Mouse (Mus musculus) v-Abl transformed pro-B cells (cell line): Measurements from ENCODE around the gene Grip1.

ENCODE experiments used
- in situ Hi-C, 2 experiments: fragments of 400-800 bp; cut with MboI; formaldehyde crosslinking; loops; one replicate each; pipeline ENCODE4 v1.15.1; 2025; ENCODE audit not compliant: unreplicated experiment in 2 of 2

Grip1 gene

DNA sequence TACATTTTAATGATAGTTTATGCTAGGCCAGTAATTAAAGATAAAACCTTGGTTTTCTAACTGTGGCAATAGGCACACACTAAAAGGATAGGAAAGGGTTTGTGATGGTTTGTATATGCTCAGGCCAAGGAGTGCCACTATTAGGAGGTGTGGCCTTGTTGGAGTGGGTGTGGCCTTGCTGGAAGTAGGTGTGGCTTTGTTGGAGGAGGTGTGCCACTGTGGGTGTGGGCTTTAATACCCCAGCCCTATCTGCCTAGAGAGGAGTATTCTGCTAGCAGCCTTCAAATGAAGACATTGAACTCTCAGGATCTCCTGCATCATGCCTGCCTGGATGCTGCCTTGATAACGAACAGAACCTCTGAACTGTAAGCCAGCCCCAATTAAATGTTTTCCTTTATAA is 647.2 kb downstream of the Grip1 start:
- in situ Hi-C loops: loop anchor here in 1 of 2 experiments (25.0 kb wide), 2 partner anchors 864 to 1939 kb away; partner anchors contain the start of gene Cand1

DNA sequence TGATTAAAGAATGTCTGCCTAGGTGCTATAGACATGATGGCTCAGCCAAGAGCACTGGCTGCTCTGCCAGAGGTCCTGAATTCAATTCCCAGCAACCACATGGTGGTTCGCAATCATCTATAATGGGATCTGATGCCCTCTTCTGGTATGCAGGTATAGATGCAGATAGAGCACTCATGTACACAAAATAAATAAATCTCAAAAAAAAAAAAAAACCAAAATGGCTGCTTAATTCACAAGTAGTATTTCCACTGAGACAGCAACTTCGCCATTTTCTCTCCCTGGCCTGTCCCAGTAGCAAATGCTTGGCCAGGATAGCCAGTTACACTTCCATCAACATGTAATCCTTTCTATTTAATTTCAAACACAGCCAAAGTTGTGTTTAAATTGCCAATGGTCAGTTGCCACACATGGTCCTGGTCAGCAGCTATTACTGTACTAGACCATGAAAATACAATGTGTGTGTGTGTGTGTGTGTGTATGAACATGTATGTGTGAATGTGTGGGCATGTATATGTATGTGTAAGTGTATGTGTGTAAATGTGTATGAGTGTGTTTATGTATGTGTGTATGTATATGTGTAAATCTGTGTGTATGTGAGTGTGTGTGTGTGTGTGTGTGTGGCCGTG is 658.2 kb downstream of the Grip1 start:
- in situ Hi-C loops: loop anchor here in 1 of 2 experiments (25.0 kb wide), 2 partner anchors 875 to 1950 kb away; partner anchors contain the start of gene Cand1

DNA sequence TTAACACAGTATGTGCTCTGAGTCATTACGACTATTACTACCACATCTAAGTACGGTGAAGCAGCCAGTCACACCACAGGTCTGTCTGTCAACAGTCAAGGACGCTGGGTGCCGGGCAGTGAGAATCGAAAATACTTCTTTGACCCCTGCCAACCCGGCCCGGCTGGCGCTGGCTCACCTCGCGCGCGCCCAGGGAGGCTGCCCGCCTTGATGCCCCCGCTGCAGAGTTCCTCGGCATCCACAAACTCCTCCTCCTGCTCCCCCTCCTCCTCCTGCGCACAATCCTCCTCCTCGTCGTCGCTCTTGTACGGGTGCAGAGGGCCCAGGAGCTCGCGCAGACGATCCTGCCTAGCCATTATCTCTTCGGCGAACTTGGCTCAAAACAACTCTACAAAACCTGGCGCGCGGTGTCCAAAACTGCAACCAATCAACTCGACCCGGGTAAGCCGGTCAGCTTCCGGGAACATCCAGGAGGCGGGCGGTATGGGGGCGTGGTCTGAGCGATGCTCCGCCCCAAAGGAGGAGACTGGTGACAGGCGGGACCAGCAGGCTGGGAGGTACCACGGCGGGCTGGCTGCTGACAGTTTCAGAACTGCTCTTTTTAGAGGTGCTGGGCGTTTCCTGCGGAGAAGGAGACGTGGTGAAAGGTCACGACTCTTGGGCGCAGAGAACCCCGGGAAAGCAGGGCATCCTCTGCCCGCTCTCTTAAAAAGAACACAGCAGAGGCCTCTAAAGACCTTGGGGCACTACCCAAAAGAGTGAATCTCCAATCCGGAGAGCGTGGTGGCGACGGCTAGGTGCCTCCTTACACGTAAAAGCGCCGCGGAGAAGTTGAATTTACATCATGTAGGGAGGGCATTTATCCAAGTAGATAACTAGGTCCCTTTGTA is 659.1 kb downstream of the Grip1 start, which contains the start of gene Helb:
Helb (minus strand) TSS at position 481 of the 890 bp plus-strand sequence.
- in situ Hi-C loops: loop anchor here in 1 of 2 experiments (25.0 kb wide), 2 partner anchors 875 to 1950 kb away; partner anchors contain the start of gene Cand1

DNA sequence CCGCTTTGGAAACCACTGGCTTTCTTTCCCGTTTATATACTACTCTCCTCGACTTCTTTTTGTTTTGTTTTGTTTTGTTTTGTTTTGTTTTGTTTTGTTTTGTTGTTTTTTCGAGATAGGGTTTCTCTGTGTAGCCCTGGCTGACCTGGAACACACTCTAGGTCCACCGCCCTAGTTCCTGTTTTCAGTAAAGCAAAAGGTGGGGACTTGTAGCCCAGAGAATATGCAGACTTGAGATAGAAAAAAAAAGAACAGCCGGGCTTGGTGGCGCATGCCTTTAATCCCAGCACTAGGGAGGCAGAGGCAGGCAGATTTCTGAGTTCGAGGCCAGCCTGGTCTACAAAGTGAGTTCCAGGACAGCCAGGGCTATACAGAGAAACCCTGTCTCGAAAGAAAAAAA is 659.9 kb downstream of the Grip1 start:
- in situ Hi-C loops: loop anchor here in 1 of 2 experiments (25.0 kb wide), 2 partner anchors 876 to 1951 kb away; partner anchors contain the start of gene Cand1

DNA sequence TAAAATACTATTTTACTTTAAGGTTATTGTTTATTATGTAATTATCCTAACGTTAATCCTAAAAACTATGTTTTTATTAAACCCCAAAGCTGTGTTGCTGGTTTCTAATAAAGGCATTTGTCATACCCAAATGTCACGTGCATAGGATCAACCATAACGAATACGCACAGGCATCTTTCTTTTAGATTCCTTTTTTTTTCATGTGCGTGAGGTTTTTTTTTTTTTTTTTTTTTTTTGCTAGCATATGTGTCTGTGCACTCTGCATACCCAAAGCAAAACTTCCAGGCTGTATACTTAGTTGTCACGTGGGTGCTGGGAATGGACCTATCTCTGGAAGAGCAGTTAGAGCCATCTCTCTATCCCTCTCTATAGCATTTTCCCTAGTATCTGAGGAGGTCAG is 660.4 kb downstream of the Grip1 start:
- in situ Hi-C loops: loop anchor here in 1 of 2 experiments (25.0 kb wide), 2 partner anchors 877 to 1952 kb away; partner anchors contain the start of gene Cand1

DNA sequence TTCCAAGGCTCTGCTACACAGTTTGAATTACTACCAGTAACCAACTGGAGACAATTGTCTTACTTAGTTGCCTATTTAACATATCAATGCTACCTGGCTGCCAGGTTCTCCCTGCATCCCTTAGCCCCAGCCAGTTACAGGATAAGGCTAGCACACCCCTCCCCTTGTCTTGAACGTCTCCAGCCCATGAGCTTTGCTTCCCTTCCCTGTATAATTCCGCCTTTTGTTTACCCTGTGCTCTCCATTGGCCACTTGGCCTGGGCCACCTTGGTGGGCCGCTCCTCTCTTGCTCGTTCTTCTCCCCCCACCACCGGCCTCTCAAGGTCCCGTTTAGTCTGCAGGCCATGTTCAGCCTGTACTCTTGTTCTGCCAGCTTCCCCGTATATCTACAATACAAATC is 660.9 kb downstream of the Grip1 start:
- in situ Hi-C loops: loop anchor here in 1 of 2 experiments (25.0 kb wide), 2 partner anchors 877 to 1952 kb away; partner anchors contain the start of gene Cand1

DNA sequence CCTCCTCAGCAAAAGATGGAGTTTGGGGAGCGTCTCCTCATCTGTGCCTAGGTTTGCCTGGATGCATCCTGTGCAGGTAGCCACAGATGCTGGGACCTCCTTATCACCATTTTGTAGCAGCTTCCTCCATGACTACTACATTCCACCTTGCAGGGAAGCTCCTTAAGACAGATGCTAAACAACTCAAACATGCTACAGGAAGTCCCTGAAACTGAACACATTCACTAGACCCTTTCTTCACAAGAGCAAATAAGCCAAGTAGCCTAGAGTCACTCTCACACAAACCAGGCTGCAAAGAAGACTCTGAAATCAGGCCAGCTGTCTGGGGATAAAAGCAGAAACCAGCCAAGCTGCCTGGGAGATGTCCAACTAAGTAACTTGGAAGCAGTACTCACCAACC is 661.6 kb downstream of the Grip1 start:
- in situ Hi-C loops: loop anchor here in 1 of 2 experiments (25.0 kb wide), 2 partner anchors 878 to 1953 kb away; partner anchors contain the start of gene Cand1

DNA sequence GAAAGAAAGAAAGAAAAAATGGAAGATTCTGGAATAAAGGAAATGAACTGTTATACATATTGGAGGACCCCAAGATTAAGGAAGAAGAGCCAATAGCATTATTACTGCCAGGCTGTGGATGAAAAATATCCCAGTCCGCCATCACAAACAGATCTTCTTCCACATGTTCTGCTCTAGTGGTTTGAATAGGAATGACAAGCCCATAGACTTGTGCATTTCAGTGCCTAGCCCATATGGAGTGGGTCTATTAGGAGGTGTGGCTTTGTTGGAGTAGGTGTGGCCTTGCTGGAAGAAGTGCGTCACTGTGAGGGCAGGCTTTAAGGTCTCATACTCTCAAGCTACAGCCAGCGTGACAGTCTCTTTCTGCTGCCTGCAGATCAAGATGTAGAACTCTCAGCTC is 670.1 kb downstream of the Grip1 start:
- in situ Hi-C loops: loop anchor here (5.0 to 25.0 kb wide), 9 partner anchors 59 to 1979 kb away; partner anchors contain the start of genes Cand1 (in 2 of the 2) and Mdm1 (in 1 of the 2)

DNA sequence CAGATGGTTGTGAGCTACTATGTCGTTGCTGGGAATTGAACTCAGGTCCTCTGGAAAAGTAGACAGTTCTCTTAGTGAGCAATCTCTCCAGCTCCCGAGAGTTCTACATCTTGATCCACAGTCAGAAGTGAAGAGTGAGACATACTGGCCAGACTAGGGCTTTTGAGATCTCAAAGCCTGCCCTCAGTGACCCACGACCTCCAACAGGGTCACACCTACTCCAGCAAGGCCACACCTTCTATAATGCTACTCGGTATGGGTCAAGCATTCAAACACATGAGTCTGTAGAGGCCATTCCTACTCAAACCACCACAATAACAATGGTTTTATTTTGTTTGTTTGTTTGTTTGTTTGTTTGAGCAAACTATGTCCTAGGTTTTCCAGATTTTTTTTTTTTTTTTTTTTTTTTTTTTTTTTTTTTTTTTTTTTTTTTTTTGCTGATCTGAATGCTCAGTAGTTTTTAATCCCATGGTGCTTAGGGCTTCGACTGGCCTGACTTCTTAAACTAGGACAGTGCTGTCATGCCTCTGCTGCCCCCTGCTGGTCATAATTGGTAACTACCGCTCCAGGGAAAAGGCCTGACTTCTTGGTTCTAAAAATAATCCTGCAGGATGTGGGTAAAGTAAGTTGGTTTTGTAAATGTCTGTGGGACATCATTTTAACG is 671.3 kb downstream of the Grip1 start:
- in situ Hi-C loops: loop anchor here (5.0 to 25.0 kb wide), 12 partner anchors 60 to 1980 kb away; partner anchors contain the start of genes Cand1 (in 2 of the 2) and Mdm1 (in 1 of the 2)

DNA sequence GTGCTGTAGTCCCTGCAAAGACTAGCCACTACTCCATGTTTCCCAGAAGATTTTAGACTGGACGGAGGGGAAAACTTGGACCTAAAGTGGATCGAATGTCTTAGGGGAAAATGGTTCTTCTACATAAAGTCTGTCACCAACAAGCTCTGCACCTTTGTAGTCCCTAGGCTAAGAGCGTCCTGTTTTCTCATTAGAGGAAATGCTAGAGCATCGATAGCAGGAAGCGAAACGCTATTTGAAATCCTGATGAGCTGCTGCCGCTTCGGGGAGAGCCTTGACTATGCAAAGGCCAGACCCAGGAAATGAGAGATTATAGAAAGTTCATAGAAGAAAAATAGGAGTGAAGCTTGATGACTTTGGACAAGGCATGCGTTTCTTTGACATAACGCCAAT is 671.8 kb downstream of the Grip1 start:
- in situ Hi-C loops: loop anchor here (5.0 to 25.0 kb wide), 9 partner anchors 61 to 1981 kb away; partner anchors contain the start of genes Cand1 (in 1 of the 2) and Mdm1 (in 1 of the 2)

DNA sequence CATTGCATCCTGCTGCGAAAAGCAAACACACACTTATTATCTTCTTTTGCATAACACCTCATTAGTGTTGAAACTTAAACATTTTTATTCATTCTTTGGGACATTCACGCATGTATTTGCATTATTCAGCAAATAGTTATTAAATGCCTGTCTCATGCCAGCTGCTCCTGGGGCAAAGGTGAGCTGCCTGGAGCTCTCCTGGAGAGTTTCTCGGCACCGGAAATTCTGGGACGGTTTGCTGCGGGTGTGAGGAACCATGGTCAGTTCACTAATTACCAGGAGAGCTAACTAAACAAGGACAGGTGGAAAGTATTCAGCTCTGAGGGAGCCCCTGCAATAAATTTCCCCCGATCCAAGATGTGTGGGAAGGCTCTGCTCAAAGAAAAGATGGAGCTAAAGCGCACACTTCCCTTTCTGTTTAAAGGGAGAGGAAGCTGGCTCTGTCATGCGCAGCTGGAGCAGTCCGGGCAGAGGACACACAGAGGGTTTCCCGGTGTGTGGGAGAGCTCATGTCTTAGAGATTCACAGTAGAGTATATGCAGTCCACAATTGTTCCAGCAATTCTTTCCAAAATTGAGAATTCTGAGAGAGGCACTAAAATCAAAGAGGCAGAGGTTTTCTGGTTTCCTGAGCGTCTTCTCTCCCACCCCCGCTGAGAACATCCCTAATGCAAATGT is 675.1 kb downstream of the Grip1 start:
- in situ Hi-C loops: loop anchor here (5.0 to 25.0 kb wide), 9 partner anchors 64 to 1984 kb away; partner anchors contain the start of genes Cand1 (in 1 of the 2) and Mdm1 (in 1 of the 2)

DNA sequence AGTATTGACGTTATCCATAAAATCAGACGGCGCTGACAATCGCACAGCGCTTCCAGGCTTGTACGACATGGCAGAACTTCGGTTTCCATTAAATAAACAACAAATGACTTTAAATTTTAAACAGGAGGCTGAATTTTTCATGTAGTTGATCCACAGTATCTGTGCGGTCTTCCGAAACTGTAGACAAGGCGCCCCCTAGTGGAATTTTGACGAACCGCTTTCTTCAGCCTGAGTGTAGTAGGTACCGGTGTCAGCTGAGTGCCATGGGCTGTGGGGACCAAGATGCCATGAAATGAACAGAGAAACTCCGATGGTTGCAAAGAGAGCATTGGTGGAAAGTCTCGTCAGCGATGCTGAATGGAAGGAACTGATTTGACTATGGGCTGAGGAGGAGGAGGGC is 677.0 kb downstream of the Grip1 start:
- in situ Hi-C loops: loop anchor here in 1 of 2 experiments (25.0 kb wide), 1 partner anchor 1568 kb away; no protein-coding TSS in a partner anchor

DNA sequence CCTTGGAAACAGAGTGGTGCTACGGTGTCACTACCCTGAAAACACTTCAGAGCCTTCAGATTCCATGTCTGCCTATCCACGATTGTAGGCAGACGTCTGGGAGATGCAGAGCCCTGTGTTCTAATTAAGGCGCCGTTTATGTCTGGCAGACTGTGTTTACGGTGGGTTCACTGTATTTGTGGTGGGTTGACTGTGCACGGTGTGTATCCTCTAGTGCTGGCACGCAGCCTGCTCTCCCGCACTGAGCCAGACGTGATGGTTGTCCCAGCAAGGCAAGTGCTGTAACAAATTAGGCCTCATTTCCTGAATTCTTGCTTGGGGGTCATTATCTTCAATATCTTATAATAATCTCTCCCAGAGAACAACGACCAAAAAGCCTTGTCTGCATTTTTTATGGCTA is 680.1 kb downstream of the Grip1 start:
- in situ Hi-C loops: loop anchor here in 1 of 2 experiments (25.0 kb wide), 1 partner anchor 1571 kb away; no protein-coding TSS in a partner anchor

DNA sequence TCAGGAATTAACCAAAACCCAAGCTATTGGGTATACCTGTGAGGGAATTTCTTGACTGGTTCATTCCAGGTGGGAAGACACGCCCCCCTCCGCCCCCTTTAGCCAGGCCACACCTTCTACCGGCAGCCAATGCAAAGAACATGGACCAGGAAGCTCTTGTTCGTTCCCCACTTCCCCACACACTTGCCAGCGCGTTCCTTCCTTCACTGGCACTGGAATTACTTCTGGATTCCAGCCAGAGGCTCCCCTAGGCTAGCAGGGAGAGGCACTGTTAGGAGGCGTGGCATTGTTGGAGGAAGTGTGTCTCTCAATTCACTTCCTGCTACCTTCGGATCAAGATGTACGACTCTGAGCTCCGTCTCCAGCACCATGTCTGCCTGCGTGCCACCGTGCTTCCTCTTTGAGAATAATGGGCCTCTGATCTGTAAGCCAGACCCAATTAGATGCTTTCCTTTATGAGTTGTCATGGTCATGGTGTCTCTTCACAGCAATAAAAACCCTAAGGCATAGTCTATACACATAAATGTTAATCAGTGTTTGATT is 682.5 kb downstream of the Grip1 start:
- in situ Hi-C loops: loop anchor here in 1 of 2 experiments (25.0 kb wide), 1 partner anchor 1574 kb away; no protein-coding TSS in a partner anchor
